Mouse (Mus musculus) hindbrain, embryonic 16.5 days (tissue): Measurements from ENCODE around the gene Tmbim7. TPM values are rescaled to one million over a fixed set of nuclear protein-coding genes. Genes with fewer than 3 reads are reported as not detected.
"Not testable (repeated sequence)": the region's sequence is repeated elsewhere in the genome, so short reads cannot be mapped to it uniquely, and the experiment has no call there.

Source experiments
- ATAC-seq: fragments of 200-750 bp; cut with Nextera tagmentation; 2 replicates; pipeline ENCODE4 v1.8.0; 2017; ENCODE audit warnings: moderate TSS enrichment, moderate library complexity
- H3K27ac ChIP-seq: fragments of 300-500 bp; sonication (generic); 2 replicates; pipeline ENCODE4 v1.5.1; 2014; ENCODE audit warnings: low read depth, mild to moderate bottlenecking, control low read depth, low read length, moderate library complexity
- H3K27me3 ChIP-seq: fragments of 300-500 bp; sonication (generic); replicated peaks from 2 replicates; pipeline ENCODE4 v1.6.1; 2014; ENCODE audit warnings: low read length; ENCODE audit not compliant: control insufficient read depth, insufficient read depth
- H3K36me3 ChIP-seq: fragments of 300-500 bp; sonication (generic); 2 replicates; pipeline ENCODE4 v1.6.1; 2014; ENCODE audit warnings: mild to moderate bottlenecking, low read length, moderate library complexity, mixed read lengths; ENCODE audit not compliant: control insufficient read depth, insufficient read depth
- H3K4me1 ChIP-seq: fragments of 300-500 bp; sonication (generic); 2 replicates; pipeline ENCODE4 v1.6.1; 2014; ENCODE audit warnings: low read depth, low read length; ENCODE audit not compliant: control insufficient read depth, insufficient read depth
- H3K4me2 ChIP-seq: fragments of 300-500 bp; sonication (generic); 2 replicates; pipeline ENCODE4 v1.6.1; 2014; ENCODE audit warnings: mild to moderate bottlenecking, low read length, control low read depth, moderate library complexity
- H3K4me3 ChIP-seq: fragments of 300-500 bp; sonication (generic); 2 replicates; pipeline ENCODE4 v1.5.1; 2014; ENCODE audit warnings: mild to moderate bottlenecking, low read length, control low read depth, moderate library complexity
- H3K9ac ChIP-seq: fragments of 300-500 bp; sonication (generic); 2 replicates; pipeline ENCODE4 v1.6.1; 2014; ENCODE audit warnings: low read depth, mild to moderate bottlenecking, control low read depth, low read length, moderate library complexity
- H3K9me3 ChIP-seq: fragments of 300-500 bp; sonication (generic); 2 replicates; pipeline ENCODE4 v1.6.1; 2014; ENCODE audit warnings: mild to moderate bottlenecking, low read length, moderate library complexity; ENCODE audit not compliant: control insufficient read depth
- WGBS: fragments of 180-500 bp; shearing (Covaris S2); extraction: QIAGEN DNeasy Blood & Tissue Kit; methylation state at CpG from one replicate; pipeline ENCODE4 v1.1.7; 2014; 5-methylcytosine and 5-hydroxymethylcytosine counted together
- polyA plus RNA-seq: library from polyadenylated mRNA; unstranded; fragments of >200 nt; fragmentation: Nextera tagmentation; extraction: Ambion mirVana; gene quantifications from 2 replicates; pipeline ENCODE4 v1.2.1, GENCODE M21; 2015

Tmbim7 gene
- polyA plus RNA-seq = not detected in 2 replicates

DNA sequence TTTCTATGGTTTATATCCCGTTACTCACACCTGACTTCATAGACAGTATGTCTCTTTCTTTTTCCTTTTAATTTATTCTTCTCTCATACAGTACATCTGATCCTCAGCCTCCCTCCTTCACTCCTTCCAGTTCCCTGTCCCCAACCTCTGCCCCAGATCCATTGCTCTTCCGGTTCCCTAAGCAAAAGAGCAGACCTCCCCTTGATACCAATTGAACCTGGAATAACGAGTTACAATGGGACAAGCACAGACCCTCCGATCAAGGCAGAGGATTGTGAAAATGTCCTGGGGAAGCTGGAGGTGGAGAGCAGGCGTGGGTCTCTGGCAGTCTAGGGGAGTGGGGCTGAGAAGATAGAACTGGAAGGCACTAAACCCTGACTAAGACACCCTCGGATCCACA is at the start of gene Tmbim7:
Gene Tmbim7, plus strand, starts transcription at position 301 of the 400 bp plus-strand sequence.
- Histone ChIP-seq H3K36me3 (no peaks in the 10 kb centered on the region), H3K4me2 (no peak within 1 kb of the TSS), H3K27ac (no peak within 1 kb of the TSS), H3K9me3 (no peaks in the 10 kb centered on the region), H3K4me1 (peaks cover 5% of the 10 kb centered on the region), H3K4me3 (no peak within 1 kb of the TSS), H3K9ac (no peak within 1 kb of the TSS), H3K27me3 (no peaks in the 10 kb centered on the region)
- ATAC-seq = no peak
- WGBS = 79% methylated on average over 6 of the region's 6 CpGs

DNA sequence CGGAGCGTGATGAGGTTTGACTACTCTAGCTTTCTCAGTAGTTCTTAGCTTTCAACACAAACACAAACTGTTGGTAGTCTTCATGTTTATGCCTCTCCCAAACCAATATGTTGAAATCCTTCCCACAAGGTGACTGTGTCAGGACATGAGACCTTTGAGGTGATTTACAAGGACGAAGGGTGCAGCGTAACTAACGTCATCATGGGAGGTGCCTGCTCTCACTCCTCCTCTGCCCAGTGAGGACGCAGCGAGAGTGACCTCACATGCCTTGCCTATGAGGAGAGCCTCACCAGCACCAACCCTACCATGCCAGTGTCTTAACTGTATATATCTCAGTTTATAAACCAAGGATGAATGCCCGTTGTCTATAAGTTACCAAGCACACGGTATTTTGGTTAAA is 43.9 kb upstream of the Tmbim7 start:
- Histone ChIP-seq H3K4me2 (no peak overlapping the region), H3K9me3 (no peaks in the 10 kb centered on the region), H3K27me3 (no peaks in the 10 kb centered on the region), H3K4me1 (no peaks in the 10 kb centered on the region), H3K27ac (no peak overlapping the region), H3K4me3 (no peak overlapping the region), H3K36me3 (peaks cover 32% of the 10 kb centered on the region), H3K9ac (no peak overlapping the region)
- 96% methylated on average over 9 of the region's 9 CpGs for WGBS
- ATAC-seq = no peak

DNA sequence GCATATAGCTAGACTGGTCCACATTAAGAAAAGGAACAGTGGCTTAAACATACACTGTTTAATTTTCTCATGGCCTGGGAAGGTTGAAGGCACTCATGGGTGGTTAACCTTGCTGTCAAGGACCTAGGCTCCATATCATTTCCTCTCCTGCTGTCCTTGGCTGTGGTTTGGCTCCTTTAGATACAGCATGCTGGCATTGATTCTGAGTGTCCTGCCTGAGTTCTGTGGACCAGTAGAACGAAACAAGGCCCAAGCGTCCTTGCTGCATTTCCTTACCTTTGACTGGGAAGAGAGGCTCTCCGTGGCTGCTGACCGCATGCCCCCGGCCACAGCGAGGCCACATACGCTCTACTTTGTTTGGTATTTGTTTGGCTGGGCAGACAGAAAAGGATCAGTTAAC is 41.7 kb upstream of the Tmbim7 start:
- ATAC-seq = no peak
- Histone ChIP-seq H3K9me3 (no peaks in the 10 kb centered on the region), H3K36me3 (peaks cover 31% of the 10 kb centered on the region), H3K27ac (no peak overlapping the region), H3K4me3 (no peak overlapping the region), H3K27me3 (no peaks in the 10 kb centered on the region), H3K9ac (no peak overlapping the region), H3K4me1 (no peaks in the 10 kb centered on the region), H3K4me2 (no peak overlapping the region)
- 95% methylated on average over 7 of the region's 7 CpGs for WGBS

DNA sequence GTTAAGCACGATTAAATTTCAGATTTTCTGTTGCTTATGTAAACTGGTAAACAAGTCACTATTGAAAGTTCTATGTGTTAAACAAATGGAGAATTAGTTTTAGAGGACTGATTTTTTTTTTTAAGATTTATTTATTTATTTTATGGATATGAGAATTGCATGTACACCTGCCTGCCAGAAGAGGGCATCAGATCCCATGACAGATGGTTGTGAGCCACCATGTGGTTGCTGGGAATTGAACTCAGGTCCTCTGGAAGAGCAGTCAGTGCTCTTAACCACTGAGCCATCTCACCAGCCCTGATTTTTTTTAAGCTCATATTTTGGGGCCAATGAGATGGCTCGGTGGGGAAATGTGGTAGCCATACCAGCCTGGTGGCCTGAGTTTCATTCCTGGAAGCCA is 39.1 kb upstream of the Tmbim7 start:
- not testable (repeated sequence) for H3K4me3 ChIP-seq, H3K27me3 ChIP-seq, H3K9me3 ChIP-seq, H3K9ac ChIP-seq, ATAC-seq, H3K27ac ChIP-seq, H3K4me2 ChIP-seq, H3K4me1 ChIP-seq
- 91% methylated on average over 2 of the region's 2 CpGs for WGBS
- H3K36me3 ChIP-seq = peaks cover 31% of the 10 kb centered on the region

DNA sequence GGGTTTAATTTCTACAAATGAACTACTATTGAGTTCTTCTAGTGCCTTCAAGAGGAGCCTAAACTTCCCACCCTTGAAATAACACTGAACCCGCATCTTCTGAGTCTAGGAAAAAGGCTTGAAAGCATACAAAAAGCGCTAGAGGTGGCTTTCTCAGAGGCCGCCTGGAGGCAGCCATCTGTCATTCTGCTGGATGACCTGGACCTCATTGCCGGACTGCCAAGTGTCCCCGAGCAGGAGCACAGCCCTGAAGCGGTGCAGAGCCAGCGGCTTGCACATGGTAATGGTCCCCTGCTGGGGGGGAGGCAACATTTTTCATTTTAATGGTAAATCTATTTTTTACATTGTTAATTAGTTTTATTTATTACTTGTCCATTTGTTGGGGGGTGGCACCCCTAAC is 30.5 kb upstream of the Tmbim7 start:
- no peak overlapping the region for H3K4me2 ChIP-seq
- no peak for ATAC-seq
- no peaks in the 10 kb centered on the region for H3K4me1 ChIP-seq
- WGBS = 81% methylated on average over 7 of the region's 7 CpGs
- H3K4me3 ChIP-seq = no peak overlapping the region
- H3K27me3 ChIP-seq = no peaks in the 10 kb centered on the region
- peaks cover 32% of the 10 kb centered on the region for H3K36me3 ChIP-seq
- no peak overlapping the region for H3K27ac ChIP-seq
- H3K9me3 ChIP-seq = no peaks in the 10 kb centered on the region
- H3K9ac ChIP-seq = no peak overlapping the region

DNA sequence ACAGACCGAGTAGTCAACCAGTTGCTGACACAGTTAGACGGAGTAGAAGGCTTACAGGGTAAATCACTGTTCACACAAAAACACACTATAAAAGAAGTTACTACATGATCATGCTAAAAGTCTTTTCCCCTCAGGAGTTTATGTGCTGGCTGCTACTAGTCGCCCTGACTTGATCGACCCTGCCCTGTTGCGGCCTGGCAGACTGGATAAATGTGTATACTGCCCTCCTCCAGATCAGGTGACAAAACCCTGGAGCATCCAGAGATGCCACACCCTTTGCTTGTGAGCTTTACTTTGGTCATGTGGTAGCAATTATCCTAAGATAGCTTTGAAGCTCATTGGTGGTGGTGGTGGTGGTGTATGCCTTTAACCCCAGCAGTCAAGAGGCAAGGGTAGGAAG is 20.9 kb upstream of the Tmbim7 start:
- H3K36me3 ChIP-seq = peaks cover 14% of the 10 kb centered on the region
- no peak overlapping the region for H3K4me3 ChIP-seq
- no peak overlapping the region for H3K27ac ChIP-seq
- no peaks in the 10 kb centered on the region for H3K4me1 ChIP-seq
- no peak overlapping the region for H3K4me2 ChIP-seq
- no peaks in the 10 kb centered on the region for H3K27me3 ChIP-seq
- 97% methylated on average over 5 of the region's 5 CpGs for WGBS
- ATAC-seq = no peak
- H3K9me3 ChIP-seq = no peaks in the 10 kb centered on the region
- H3K9ac ChIP-seq = no peak overlapping the region

DNA sequence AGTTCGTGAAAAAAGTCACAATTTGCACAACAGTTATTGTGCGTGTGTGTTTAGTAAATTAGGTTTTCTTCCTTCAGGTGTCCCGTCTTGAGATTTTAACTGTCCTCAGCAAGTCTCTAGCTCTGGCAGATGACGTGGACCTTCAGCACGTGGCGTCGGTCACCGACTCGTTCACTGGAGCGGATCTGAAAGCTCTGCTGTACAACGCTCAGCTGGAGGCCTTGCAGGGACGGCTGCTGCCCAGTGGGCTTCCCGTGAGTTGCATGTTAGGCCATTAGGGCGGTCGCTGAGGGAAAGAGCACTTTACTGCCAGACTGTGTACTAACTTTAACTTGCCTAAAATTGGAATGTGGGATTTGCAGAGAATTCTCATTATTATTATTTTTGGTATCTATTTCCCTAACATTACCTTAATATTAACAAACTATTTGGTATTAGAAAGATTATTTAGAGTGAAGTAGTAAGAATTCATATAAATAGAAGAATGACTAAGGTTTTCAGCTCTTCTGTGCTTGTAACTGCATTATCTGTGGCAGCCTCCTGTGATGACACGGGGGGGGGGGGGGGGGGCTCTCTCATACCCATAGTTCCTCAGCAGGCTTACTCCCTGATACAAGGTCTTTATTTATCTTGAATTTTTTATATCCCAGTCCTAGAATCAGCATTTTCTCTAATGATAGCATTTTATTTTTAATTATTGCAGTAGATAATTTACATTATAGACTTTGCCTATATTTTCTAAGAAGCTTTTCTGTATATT is 19.3 kb upstream of the Tmbim7 start:
- Histone ChIP-seq H3K4me1 (no peaks in the 10 kb centered on the region), H3K27ac (no peak overlapping the region), H3K9me3 (no peaks in the 10 kb centered on the region), H3K36me3 (peaks cover 18% of the 10 kb centered on the region), H3K9ac (no peak overlapping the region), H3K4me3 (no peak overlapping the region), H3K27me3 (no peaks in the 10 kb centered on the region), H3K4me2 (no peak overlapping the region)
- ATAC-seq = no peak
- WGBS = 57% methylated on average over 16 of the region's 16 CpGs

DNA sequence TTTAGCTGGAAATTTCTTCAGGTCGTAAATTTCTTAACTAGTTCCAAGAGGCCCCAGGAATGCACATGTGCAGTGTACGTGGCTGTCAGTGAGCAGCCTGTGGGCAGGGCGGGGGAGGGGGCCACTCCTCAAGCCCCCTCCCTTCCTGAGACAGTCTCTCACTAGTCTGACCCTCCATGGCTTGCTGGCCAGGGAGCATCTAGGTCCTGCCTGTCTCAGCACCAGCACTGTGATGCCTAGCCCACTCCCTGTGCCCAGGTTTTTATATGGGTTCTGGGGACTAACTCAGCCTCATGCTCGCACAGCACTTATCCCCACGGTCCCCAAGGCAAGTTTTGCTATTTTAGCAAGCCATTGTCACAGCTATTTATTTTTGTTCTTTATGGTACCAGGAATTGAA is 18.7 kb upstream of the Tmbim7 start:
- 83% methylated on average over 5 of the region's 5 CpGs for WGBS
- Histone ChIP-seq H3K27ac (no peak overlapping the region), H3K27me3 (no peaks in the 10 kb centered on the region), H3K4me1 (no peaks in the 10 kb centered on the region), H3K36me3 (peaks cover 18% of the 10 kb centered on the region), H3K9me3 (no peaks in the 10 kb centered on the region), H3K4me3 (no peak overlapping the region), H3K4me2 (no peak overlapping the region), H3K9ac (no peak overlapping the region)
- ATAC-seq = no peak

DNA sequence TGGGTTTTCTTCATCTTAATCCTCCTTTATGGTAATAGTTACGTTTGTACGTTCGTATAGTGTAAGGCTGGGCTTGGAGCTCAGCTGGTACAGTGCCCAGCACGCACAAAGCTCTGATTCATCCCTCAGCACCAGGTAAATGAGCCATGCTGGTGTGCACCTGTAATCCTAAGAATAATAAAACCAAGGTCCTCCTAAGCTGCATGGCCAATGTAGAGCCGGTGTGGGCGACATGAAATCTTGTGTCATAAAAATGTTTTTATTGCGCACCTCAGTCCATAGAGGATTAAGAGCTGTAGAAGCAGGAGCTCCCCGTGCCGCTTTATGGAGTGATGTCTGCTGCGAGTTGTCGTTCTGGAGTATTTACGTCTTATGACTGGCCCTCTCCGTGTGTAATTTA is 17.7 kb upstream of the Tmbim7 start:
- H3K27ac ChIP-seq = no peak overlapping the region
- H3K27me3 ChIP-seq = no peaks in the 10 kb centered on the region
- no peak overlapping the region for H3K4me2 ChIP-seq
- no peak for ATAC-seq
- H3K4me3 ChIP-seq = no peak overlapping the region
- no peaks in the 10 kb centered on the region for H3K9me3 ChIP-seq
- H3K4me1 ChIP-seq = no peaks in the 10 kb centered on the region
- H3K9ac ChIP-seq = no peak overlapping the region
- 95% methylated on average over 13 of the region's 13 CpGs for WGBS
- peaks cover 18% of the 10 kb centered on the region for H3K36me3 ChIP-seq
